In genomic region chr11:95750995-95751394, GRCm38 (mm10) we compare ENCODE assay signal across 9 mouse cellular contexts. TPM values are rescaled to one million over a fixed set of nuclear protein-coding genes. Genes with fewer than 3 reads are reported as not detected.
DNase-seq lines count a peak whose midpoint lies in the region; ATAC-seq and TF ChIP-seq lines count a peak whose summit lies in the region.
"Had no signal": no experiment of that assay in that cellular context is flagged by ENCODE, and none has a peak within 500 bp of the region (broad histone marks: within the 10 kb centered on the region; RNA-seq: fewer than 3 reads in every experiment).

No protein-coding gene starts in this region.

- H3K27me3 ChIP-seq in C2C12 (ENCODE audit: control insufficient read depth, insufficient read depth, insufficient read length) = no peaks in the 10 kb centered on the region
- no peaks in the 10 kb centered on the region for H3K27me3 ChIP-seq in liver, postnatal 0 days (ENCODE audit: insufficient read depth, low read length)
- H3K27me3 ChIP-seq: hindbrain, embryonic 15.5 days had no signal

- ATAC-seq in liver, postnatal 0 days = peak; percentile 66

- no peaks in the 10 kb centered on the region for H3K79me3 ChIP-seq in C2C12 (ENCODE audit: low read depth)

- no peaks in the 10 kb centered on the region for H3K79me2 ChIP-seq in C2C12 (ENCODE audit: control insufficient read depth, insufficient read depth)

- peaks cover 6% of the 10 kb centered on the region for H3K36me3 ChIP-seq in C2C12 (ENCODE audit: control insufficient read depth, insufficient read depth)
- H3K36me3 ChIP-seq in liver, postnatal 0 days (replicated peaks; ENCODE audit: insufficient read depth, low read length) = peaks cover 50% of the 10 kb centered on the region

- peak; percentile 34 for TF ChIP-seq CTCF in C2C12 (IDR thresholded peaks at IDR 0.05; ENCODE audit: control insufficient read depth, insufficient read depth, insufficient read length)
- TF ChIP-seq CTCF in liver, postnatal 0 days (IDR thresholded peaks at IDR 0.05; ENCODE audit: low read depth) = peak; percentile 96

- H3ac ChIP-seq in C2C12 (ENCODE audit: control insufficient read depth, insufficient read length, low read depth) = no peak overlapping the region

- H3K4me1 ChIP-seq in liver, postnatal 0 days (ENCODE audit: insufficient read depth) = peaks cover 2% of the 10 kb centered on the region

- no peaks in the 10 kb centered on the region for H3K9me3 ChIP-seq in liver, postnatal 0 days (ENCODE audit: low read length)
- H3K9me3 ChIP-seq: hindbrain, embryonic 15.5 days had no signal

- peak; percentile 36 for DNase-seq in MEL-GATA-1-ER (ENCODE audit: extremely low read depth, low read depth)
- DNase-seq in cerebellum, adult 8-10 months = peak; percentile 85
- DNase-seq in gastrocnemius, postnatal 10 days = peak; percentile 85
- peak; percentile 74 to 94 for DNase-seq in kidney, postnatal 25 days
- peak; percentile 86 for DNase-seq in liver, postnatal 0 days
- peak; percentile 58 for DNase-seq in right cerebral cortex, adult 18-20 months
- peak; percentile 31 for DNase-seq in urinary bladder, postnatal 10 days (ENCODE audit: low spot score)

- no peak overlapping the region for H3K4me2 ChIP-seq in liver, postnatal 0 days (ENCODE audit: low read depth, low read length)
- H3K4me2 ChIP-seq: hindbrain, embryonic 15.5 days had no signal

- no peak overlapping the region for H3K9ac ChIP-seq in liver, postnatal 0 days (replicated peaks)
- H3K9ac ChIP-seq: hindbrain, embryonic 15.5 days had no signal

- WGBS in liver, postnatal 0 days (ENCODE audit: insufficient replicate concordance) = 0% methylated on average over 1 of the region's 1 CpGs

- H3K4me3 ChIP-seq in C2C12 (ENCODE audit: insufficient read depth, poor library complexity, severe bottlenecking) = no peak overlapping the region
- no peak overlapping the region for H3K4me3 ChIP-seq in liver, postnatal 0 days (ENCODE audit: low read depth, low read length)
- H3K4me3 ChIP-seq: hindbrain, embryonic 15.5 days had no signal

- TF ChIP-seq EP300 in liver, postnatal 0 days (IDR thresholded peaks at IDR 0.05; ENCODE audit: low read depth) = peak; percentile 39; the same call in 1 of the 2 replicates

- H3K27ac ChIP-seq in liver, postnatal 0 days (ENCODE audit: low read depth) = no peak overlapping the region
- H3K27ac ChIP-seq: hindbrain, embryonic 15.5 days had no signal

TF ChIP-seq in C2C12, 6 proteins besides CTCF, POLR2A, EP300 and RAD21:
- TF ChIP-seq USF1 (IDR thresholded peaks at IDR 0.05; ENCODE audit: low read depth) = no peak
- no peak for TF ChIP-seq FOSL1 (IDR thresholded peaks at IDR 0.05; ENCODE audit: insufficient read depth, low read length, poor library complexity, severe bottlenecking)
- no peak for TF ChIP-seq MYOD1 (IDR thresholded peaks at IDR 0.05; ENCODE audit: control insufficient read depth, insufficient read length, low read depth)
- TF ChIP-seq MYOG (IDR thresholded peaks at IDR 0.05; ENCODE audit: control insufficient read depth, extremely low read depth, insufficient read length) = no peak
- TF ChIP-seq MAX (IDR thresholded peaks at IDR 0.05) = no peak
- no peak for TF ChIP-seq CEBPB (IDR thresholded peaks at IDR 0.05; ENCODE audit: low read depth)

RNA-seq across cellular contexts. Expression of gene B130006D01Rik, which starts 27.6 kb away (rescaled TPM):
- 0.02 TPM for polyA plus RNA-seq in C2C12 (2012; fragmentation: generic; extraction: Trizol)
- under 1 TPM; 0.42 to 0.90 TPM for total RNA-seq in gastrocnemius, postnatal 10 days (2021)
- 0.18 and 0.31 TPM in 2 replicates for polyA plus RNA-seq in liver, postnatal 0 days (2015; fragmentation: Nextera tagmentation; extraction: Ambion mirVana)

RNA-seq across cellular contexts. Expression of gene Zfp652, which starts 38.5 kb away (rescaled TPM):
- 4.8 TPM for polyA plus RNA-seq in C2C12 (2012; fragmentation: generic; extraction: Trizol)
- 10 to 100 TPM; 51.1 to 54.5 TPM for total RNA-seq in gastrocnemius, postnatal 10 days (2021)
- 5.0 and 5.6 TPM in 2 replicates for polyA plus RNA-seq in liver, postnatal 0 days (2015; fragmentation: Nextera tagmentation; extraction: Ambion mirVana)

Comparison
In these comparisons a context has a peak if more than half of its experiments do, and no peak if none do; other contexts are left out.
1. DNase-seq: peak in every context shown above with its lines; median percentile 86 in liver, postnatal 0 days; 85 in cerebellum, adult 8-10 months; 85 in gastrocnemius, postnatal 10 days; 84 in kidney, postnatal 25 days; 58 in right cerebral cortex, adult 18-20 months; 36 in MEL-GATA-1-ER; 31 in urinary bladder, postnatal 10 days.